Mouse (Mus musculus) gastrocnemius, postnatal 25 days (tissue): ENCODE data around the gene Vmn2r29. TPM values are rescaled to one million over a fixed set of nuclear protein-coding genes. Genes with fewer than 3 reads are reported as not detected.
"Not testable (repeated sequence)": the region's sequence is repeated elsewhere in the genome, so short reads cannot be mapped to it uniquely, and the experiment has no call there.

Experiments
- DNase-seq: peaks from one replicate; pipeline ENCODE4 v3.0.0; 2022
- long read RNA-seq, 2 experiments: library from polyadenylated mRNA; stranded (forward); transcript quantifications; one replicate each; pipeline ENCODE4 v2.0.0; 2021
- total RNA-seq, 2 experiments: library from RNA; stranded (reverse); gene quantifications; 1 replicate in 1 of 2; 2 replicates in 1 of 2; pipeline ENCODE4 v1.2.3; 2021

The Vmn2r29 gene
- total RNA-seq = under 1 TPM in 1 of 2 experiments, not detected in 1; 0.13 TPM
- long read RNA-seq, experiment 1 = 0 reads
- long read RNA-seq, experiment 2 = 0 reads

- DNase-seq = not testable (repeated sequence)
Observed at GRCm38 (mm10) chr7:7247228-7247627, at the start of gene Vmn2r29. Vmn2r29 (minus strand) TSS chr7:7247328.

DNA sequence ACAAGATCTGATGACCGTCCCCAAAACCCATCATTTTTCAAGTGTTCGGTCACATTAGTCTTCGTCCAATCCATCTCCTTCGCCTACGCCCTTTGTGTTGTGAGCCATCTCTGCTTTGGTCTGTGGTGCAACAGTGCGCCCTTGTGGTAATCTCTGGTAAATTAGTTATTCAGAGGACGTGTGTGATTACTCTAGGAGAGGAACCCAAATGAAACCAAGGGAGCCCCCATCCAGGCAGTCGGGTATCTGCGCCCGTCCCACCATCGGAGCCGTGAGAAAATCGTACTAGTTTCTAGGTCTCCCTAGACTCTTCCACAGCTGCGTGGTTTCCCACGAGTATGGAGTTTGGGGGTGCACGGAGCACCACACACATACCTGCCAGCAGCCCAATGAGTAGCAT lies 48.5 kb upstream of the Vmn2r29 start:
- peak; percentile 27 for DNase-seq

GRCm38 (mm10) chr7:7281383-7281782 lies 34.3 kb upstream of the Vmn2r29 start:
- DNase-seq = peak; percentile 8

DNA sequence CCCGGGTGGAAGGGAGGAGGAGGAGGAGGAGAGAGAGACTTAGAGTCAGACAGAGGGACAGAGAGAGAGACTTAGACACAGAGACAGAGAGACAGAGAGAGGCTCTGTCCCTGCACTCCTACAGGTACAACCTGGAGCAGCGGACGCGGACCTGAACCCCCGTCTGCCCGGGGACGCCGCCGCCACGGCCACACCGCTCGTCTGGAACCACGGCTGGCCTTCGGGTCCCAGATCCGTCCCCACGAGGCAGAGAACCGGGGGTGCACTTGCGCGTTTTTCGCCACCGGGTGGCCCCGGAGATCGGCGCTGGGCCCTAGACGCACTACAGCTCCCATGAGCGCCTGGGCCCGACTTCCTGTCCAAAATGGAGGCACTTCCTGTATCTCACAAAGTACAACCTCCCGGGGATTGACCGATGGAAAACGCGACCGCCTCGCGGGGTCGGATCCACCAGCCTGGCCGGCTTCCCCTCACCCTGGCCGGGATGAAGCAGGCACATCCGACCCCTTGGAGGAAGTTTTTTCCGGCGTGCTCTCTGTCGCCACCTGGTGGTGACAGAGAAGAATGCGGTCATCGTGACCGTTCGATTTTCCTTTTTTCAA lies 30.9 kb upstream of the Vmn2r29 start, which contains the start of gene Gm45844:
Gm45844 (minus strand) TSS at position 324 of the 602 bp plus-strand sequence.
- peak; percentile 89 for DNase-seq

GRCm38 (mm10) chr7:7277556-7277955 lies 30.4 kb upstream of the Vmn2r29 start:
- not testable (repeated sequence) for DNase-seq

DNA sequence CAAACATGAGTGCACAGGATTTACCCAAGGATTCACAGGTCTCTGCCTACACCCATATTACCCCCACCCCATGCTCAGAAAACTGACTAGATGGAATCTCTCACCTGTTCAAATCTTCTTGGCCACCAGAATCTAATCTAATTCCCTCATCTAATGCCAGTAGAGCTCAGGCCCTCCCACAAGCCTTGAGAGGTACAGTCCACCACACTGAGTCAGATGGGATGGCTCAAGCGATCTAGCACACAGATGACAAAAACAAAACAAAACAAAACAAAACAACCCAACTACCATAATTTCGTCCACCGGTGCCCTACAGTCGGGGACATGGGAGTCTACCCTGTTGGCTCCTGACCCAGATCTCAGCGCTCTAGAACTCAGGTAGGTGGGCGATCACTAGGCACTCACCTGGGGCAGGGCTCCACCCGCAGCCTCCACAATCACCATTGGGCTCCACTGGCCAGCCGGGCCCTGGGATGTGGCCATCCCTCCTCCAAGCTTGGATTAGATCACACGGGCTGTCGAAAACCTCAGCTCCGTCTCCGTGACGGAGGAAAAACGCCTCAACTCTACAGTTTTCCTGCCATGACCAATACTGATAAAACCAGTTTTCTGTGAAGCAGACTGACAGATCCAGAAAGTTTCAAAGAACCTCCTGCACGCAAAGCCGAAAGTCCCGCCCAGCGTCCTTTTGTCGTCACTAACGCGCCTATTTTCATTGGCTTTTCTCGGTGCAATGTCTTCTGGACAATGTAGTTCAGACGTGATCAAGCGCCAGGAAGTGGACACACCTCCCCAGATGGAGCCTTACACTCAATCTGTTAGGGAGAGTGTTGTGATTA lies 37.6 kb downstream of the Vmn2r29 start, which contains the start of gene Zfp772:
Zfp772 (minus strand) TSS at position 686 of the 839 bp plus-strand sequence.
- peak; percentile 35 for DNase-seq

- DNase-seq = peak; percentile 24
Observed at GRCm38 (mm10) chr7:7188191-7188942, 58.8 kb downstream of the Vmn2r29 start.

DNA sequence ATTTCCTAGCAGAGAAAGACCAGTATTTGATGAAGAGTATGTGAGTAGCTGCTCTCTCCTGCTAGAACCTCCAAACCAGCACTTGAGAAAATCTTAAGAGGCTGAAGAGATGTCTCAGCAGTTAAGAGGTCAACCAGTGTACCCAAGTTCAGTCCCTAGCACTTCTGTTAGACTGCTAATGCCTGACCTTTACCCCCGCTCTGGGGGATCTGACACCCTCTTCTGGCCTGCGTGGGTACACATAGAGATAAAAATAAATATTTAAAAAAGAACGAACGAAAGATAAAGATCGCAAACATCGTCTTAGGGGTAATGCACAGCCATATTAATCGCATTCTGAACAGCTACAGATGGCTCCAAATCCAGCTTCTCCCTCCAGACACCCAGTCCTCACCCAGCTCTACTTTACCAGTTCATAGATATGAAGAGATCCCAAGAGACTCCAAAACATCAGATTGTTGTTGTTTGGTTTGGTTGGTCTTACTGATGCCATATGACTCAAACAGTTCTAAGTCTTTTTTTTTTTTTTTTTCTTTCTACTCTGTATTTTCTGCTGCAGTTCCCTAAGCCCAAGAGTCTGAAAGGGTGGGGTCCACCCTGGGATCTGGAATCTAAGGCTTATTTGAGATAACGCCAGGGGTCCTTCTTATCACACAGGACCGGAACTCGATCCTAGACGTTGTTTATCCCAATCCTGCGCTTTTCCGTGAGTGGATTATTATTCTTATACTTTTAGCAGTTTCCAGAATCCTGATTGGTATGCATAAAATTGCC lies 59.5 kb downstream of the Vmn2r29 start:
- no peak for DNase-seq

DNA sequence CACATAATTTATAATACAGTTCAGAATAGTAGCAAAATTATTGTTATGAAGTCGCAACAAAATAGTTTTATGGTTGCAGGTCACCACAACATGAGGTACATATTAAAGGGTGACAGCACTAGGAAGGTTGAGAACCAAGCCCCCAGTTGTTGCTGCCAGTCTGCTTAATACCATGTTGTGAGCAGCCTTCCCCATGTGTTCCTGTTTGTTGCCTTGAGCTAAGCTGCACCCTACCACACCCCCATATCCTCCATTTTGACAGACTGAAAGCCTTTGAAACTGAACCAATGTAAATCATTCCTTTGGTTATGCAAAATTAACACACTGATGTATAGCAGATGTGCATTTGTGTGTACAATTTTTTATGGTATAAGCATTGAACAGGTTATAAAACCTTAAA lies 61.2 kb downstream of the Vmn2r29 start:
- no peak for DNase-seq

Other genes starting within 250 kb of the Vmn2r29 start
- gene Zfp954, start 125.8 kb downstream of the Vmn2r29 start, total RNA-seq = 1 to 10 TPM; 2.7 TPM
- gene Zfp773, start 110.6 kb downstream of the Vmn2r29 start, total RNA-seq = under 1 TPM; 0.35 to 0.77 TPM
- 1 to 10 TPM; 1.2 to 1.6 TPM for gene Zfp418, start 76.0 kb downstream of the Vmn2r29 start, total RNA-seq
- 1 to 10 TPM; 1.5 to 1.6 TPM for gene Zfp772, start 37.3 kb downstream of the Vmn2r29 start, total RNA-seq
- 1 to 10 TPM in 1 of 2 experiments, under 1 TPM in 1; 0.99 to 2.2 TPM for gene Gm45844, start 31.0 kb upstream of the Vmn2r29 start, total RNA-seq
- gene Clcn4, start 53.5 kb upstream of the Vmn2r29 start, total RNA-seq = 10 to 100 TPM; 28.8 to 33.9 TPM
- under 1 TPM in 1 of 2 experiments, not detected in 1; 0.03 TPM for gene Vmn2r30, start 90.3 kb upstream of the Vmn2r29 start, total RNA-seq
- gene Gm45783, start 127.2 kb upstream of the Vmn2r29 start, total RNA-seq = not detected
- not detected for gene Vmn2r31, start 152.4 kb upstream of the Vmn2r29 start, total RNA-seq
- gene Vmn2r32, start 232.7 kb upstream of the Vmn2r29 start, total RNA-seq = not detected